Mouse (Mus musculus): ENCODE measurements around the gene Rcan3.

Rcan3 gene

GRCm38 (mm10) chr4:135413491-135413890 is 20.2 kb downstream of the Rcan3 start:
- no peak for DNase-seq (ENCODE audit: low spot score in 2 of 2)

DNA sequence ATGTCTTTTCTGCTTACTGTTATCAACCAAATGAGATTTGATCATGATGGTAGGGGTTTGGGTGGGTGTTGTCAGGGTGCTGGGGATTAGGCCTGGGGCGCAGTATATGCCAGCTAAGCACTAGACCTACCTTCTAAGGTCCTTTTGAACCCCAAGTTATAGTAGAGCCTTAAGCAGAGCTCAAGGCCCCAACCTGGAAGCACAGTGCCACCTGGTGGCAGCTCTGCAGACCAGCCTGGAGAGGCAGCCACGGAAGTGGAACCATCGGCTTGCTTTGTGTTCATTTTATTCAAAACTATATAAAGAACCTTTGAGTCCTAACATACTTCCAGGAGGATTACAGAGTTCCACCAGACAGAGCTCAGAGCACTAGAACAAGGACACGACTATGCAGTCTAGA is 22.0 kb downstream of the Rcan3 start:
- peak in 1 of 2 experiments; percentile 46 for DNase-seq (ENCODE audit: low spot score in 2 of 2)

DNA sequence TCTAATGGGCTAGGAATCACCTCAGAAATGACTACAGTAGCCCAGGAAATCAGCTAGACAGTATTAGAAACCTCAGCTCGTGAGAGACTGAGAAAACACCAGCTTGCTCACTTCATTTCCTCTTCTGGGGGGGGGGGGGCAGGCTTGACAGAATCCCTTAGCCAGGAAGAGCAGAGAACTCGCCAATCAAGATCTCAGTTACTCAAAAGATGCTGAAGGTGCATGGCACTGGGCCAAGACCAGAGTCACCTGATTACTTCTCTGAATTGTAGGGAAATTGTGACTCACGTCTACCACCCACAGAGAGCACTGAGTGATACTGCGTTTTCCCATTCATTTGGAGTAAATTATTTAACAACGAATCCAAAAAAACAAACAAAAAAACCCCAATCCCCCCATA is 27.5 kb downstream of the Rcan3 start:
- peak; percentile 33 to 46 for DNase-seq (ENCODE audit: low spot score in 2 of 2)

- no peak for DNase-seq (ENCODE audit: low spot score in 2 of 2)
Observed at GRCm38 (mm10) chr4:135404916-135405315, 28.7 kb downstream of the Rcan3 start.

DNA sequence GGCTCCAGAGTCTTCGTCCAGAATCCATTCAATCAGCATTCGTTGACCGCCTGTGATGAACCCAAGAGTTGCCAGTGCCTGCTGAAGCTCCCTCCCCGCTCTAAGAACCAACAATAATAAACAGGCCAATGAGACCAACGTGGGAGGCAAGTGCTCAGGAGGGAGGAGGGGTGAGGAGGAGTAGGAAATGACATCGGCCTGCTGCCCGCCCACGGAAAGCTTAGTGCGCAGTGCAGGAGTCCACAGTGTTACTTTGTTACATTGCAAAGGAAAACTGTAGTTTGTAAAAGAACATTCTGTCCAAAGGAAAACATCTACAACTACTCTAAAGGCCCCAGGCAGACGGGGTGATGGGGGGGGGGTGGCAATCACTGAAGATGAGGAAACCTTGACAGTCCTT is 29.6 kb downstream of the Rcan3 start:
- no peak for DNase-seq (ENCODE audit: low spot score in 2 of 2)

- no peak for DNase-seq (ENCODE audit: low spot score in 2 of 2)
Observed at GRCm38 (mm10) chr4:135401881-135402280, 31.8 kb downstream of the Rcan3 start.

GRCm38 (mm10) chr4:135397991-135398390 is 35.7 kb downstream of the Rcan3 start, which contains the start of gene Ncmap:
TSS of gene Ncmap (minus strand) at chr4:135398227.
- no peak for DNase-seq (ENCODE audit: low spot score in 2 of 2)

- DNase-seq (ENCODE audit: low spot score in 2 of 2) = no peak
Observed at GRCm38 (mm10) chr4:135397551-135397950, 36.1 kb downstream of the Rcan3 start.

- no peak for DNase-seq (ENCODE audit: low spot score in 2 of 2)
Observed at GRCm38 (mm10) chr4:135396303-135396702, 37.4 kb downstream of the Rcan3 start.

- no peak for DNase-seq (ENCODE audit: low spot score in 2 of 2)
Observed at GRCm38 (mm10) chr4:135395375-135395774, 38.3 kb downstream of the Rcan3 start.

DNA sequence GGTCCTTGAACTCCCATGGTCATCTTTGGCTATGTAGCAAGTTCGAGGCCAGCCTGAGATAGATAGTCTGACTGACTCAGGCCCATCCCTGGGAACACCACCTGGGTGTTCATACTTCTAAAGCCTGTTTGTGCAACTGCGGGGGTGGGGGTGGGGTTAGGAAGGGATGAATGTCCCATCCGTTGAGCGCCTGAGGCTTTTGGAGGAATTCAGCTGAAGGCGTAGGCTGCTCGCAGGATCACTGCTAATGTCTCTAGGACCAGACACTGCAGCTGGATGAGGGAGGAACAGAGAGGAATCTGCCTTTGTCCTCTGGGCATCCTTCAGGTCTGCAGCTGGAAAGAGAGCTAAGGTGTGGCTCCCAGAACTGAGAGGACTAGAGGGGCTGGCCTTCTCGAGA is 39.0 kb downstream of the Rcan3 start:
- DNase-seq (ENCODE audit: low spot score in 2 of 2) = no peak

DNA sequence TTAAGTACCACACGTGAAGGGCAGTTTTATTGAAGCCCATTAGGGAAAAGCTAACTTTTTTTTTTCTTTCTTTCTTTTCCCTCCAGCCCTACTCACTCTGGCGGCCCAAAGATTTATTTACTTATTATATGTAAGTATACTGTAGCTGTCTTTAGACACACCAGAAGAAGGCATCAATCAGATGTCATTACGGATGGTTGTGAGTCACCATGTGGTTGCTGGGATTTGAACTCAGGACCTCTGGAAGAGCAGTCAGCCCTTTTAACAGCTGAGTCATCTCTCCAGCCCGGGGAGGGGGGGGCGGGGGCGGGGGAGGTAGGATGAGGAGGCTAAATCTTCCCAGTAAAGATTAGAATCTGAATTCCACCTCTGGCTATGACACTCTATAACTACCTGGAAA is 40.3 kb downstream of the Rcan3 start:
- DNase-seq (ENCODE audit: low spot score in 2 of 2) = no peak

GRCm38 (mm10) chr4:135392801-135393200 is 40.9 kb downstream of the Rcan3 start:
- DNase-seq (ENCODE audit: low spot score in 2 of 2) = no peak

DNA sequence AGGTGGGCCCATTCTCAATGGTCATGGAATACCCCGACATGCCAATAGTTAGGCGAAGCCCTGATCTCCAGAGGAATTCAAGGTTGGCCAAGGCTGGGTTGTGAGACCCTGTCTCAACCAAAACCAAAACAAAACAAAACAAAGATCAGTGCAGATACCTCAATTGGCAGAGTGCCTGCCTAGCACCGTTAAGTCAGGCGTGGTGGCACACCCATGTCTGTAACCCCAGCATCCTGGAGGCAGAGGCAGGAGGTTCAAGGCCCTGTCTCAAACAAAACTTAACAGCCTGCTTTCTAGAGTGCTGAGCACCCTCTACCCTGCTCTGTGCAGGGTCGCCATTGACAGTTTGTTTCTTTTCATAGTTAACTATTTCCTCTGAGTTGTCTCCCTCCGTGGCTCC is 42.6 kb downstream of the Rcan3 start:
- DNase-seq (ENCODE audit: low spot score in 2 of 2) = no peak

DNA sequence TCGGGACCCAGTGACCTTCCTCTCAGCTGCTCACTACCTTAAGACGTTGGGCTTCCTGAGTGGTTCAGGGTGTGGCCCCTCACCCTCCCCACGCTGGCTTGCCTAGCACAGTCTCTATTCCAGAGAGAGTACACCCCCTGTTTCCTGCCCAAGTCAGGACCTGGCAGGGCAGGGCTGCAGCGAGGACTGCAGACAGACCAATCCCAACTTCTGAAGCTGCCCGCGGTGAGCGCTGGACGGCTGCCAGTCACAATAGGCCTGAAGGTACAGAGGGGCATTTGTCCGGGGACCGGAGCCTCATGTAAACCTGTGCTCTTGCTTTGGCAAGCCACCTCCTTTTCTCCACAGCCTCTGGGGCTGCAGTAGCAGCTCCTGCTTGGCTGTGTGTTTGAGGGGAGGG is 48.0 kb downstream of the Rcan3 start:
- no peak for DNase-seq (ENCODE audit: low spot score in 2 of 2)

DNA sequence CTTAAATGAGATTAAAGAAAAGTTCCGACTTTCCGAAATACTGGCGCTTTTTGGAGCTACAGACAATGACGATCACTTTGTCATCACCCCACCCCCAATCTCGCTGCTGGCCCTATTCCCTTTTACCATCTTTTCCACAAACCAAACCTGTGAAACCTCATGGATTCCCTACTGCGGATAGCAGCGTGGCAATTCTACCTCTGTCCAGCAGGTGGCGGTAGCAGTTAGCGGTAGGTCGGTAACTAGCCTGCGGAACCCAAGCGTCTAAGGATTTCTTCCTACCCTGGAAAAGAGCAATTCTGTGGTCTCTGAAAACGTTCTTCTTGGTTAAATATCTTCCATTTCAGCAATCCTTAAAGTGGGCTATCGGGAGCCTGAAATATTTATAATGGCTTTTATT is 51.3 kb downstream of the Rcan3 start:
- DNase-seq (ENCODE audit: low spot score in 2 of 2) = peak in 1 of 2 experiments; percentile 68

GRCm38 (mm10) chr4:135381355-135381754 is 52.3 kb downstream of the Rcan3 start:
- no peak for DNase-seq (ENCODE audit: low spot score in 2 of 2)

GRCm38 (mm10) chr4:135377241-135377640 is 56.4 kb downstream of the Rcan3 start:
- DNase-seq (ENCODE audit: low spot score in 2 of 2) = no peak

DNA sequence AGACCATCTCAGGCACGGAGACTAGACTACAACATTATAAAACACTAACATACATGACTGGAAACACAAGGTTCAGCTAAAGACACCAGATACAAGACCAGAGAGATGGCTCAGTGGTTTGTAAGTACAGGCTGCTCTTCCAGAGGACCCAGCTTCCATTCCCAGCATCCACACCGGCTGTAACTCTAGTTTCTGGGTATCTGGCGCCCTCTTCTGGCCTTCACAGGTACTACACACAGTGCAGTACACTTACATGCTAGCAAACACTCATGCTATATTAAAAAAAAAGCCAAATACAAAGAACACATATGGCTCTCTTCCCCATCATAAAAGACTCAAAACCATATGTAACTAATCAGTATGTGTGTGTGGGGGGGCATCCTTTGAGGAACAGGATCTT is 58.2 kb downstream of the Rcan3 start:
- no peak for DNase-seq (ENCODE audit: low spot score in 2 of 2)

DNA sequence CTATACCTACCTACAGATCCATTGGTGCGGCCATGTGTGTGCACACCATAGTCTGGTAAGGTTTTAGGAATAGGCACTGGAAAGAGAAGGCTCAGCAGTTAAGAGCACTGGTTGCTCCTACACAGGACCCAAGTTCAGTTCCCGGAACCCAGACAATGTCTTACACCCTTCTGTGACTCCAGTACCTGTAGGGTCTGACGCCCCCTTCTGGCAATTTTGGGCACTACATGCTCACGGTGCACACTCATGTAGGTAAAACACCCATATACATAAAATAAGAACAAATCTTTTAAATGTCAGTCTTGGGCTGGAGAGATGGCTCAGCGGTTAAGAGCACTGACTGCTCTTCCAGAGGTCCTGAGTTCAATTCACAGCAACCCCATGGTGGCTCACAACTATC is 60.4 kb downstream of the Rcan3 start:
- no peak for DNase-seq (ENCODE audit: low spot score in 2 of 2)

GRCm38 (mm10) chr4:135370372-135370771 is 63.3 kb downstream of the Rcan3 start:
- DNase-seq (ENCODE audit: low spot score in 2 of 2) = no peak

GRCm38 (mm10) chr4:135362828-135363227 is 70.8 kb downstream of the Rcan3 start:
- DNase-seq (ENCODE audit: low spot score in 2 of 2) = no peak

All from left cerebral cortex, adult 9 months (tissue).